Mouse (Mus musculus) monocyte, adult 2 months (primary cell): ENCODE measurements around the gene Mrps5.
"Not testable (repeated sequence)": the region's sequence is repeated elsewhere in the genome, so short reads cannot be mapped to it uniquely, and the experiment has no call there.

ENCODE experiments used
- DNase-seq, 2 experiments: peaks; one replicate each; pipeline ENCODE4 v3.0.0; 2022; ENCODE audit warnings: low spot score in 2 of 2, low read depth in 1 of 2

The Mrps5 gene

GRCm38 (mm10) chr2:127586694-127587513 lies at the start of gene Mrps5, which contains the start of gene Zfp661:
TSS of gene Mrps5 (plus strand) at chr2:127587222.
TSS of gene Zfp661 (minus strand) at chr2:127587094.
- peak; percentile 59 to 75 for DNase-seq

DNA sequence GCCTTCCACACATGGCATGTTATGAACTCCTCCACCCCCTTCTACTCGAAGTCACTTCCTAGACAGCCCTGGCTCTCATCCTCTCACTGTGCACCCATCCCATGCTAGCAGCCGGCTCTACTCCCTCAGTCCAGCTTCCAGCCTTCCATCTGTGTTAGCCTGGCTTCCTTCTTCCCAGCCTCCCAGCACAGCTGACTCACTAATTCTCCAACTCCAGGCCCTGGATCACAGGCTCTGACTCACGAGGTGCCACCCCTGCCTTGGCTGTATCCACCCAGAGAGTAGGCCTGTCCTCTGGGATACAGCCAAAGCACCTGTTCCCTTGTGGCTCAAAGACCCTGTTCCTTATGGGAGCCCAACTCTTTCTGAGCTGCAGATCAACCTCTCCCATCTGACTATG lies 49.5 kb upstream of the Mrps5 start:
- no peak for DNase-seq

DNA sequence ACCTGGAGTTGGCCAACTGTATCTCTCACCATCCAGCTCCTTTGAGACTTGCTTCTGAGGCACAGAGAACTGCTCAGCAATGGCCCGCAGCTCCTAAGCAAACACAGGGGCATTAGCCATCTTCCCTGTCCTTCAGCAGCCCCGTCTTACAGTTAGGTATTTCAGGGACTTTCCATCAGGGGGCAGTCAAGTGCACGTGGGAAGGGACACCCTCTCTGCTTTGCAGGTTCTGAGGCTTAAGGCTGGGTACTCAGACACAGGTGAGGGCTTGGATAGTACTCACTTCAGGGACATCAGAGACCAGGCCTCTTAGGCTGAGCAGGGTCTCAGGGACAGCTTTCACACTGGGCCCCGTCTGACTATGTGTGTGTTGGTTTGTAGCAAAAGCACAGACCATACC lies 47.5 kb upstream of the Mrps5 start:
- DNase-seq = no peak

- DNase-seq = no peak
Measured at GRCm38 (mm10) chr2:127541185-127541584, 45.8 kb upstream of the Mrps5 start, which contains the start of gene Prom2. TSS of gene Prom2 (minus strand) at chr2:127541467.

DNA sequence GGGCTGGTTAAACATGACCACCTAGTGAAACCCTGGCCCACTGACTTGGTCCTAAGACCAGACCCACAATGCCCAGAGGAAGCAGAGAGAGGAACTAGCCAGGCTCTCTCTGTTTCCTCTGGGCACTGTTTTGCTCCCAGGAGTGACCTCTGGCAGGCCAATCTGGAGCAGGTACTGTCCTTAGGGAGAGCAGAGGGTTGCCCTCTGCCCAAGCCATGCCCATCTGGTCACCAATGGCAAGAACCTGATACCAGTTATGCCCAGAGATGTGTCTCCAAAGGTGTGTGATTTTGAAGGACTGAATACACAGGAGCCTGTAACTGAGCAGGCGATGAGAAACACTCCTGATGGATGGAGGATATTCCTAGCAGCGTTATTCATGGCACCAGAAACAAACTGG lies 45.3 kb upstream of the Mrps5 start:
- DNase-seq = no peak

GRCm38 (mm10) chr2:127548342-127549074 lies 38.5 kb upstream of the Mrps5 start:
- DNase-seq = no peak

GRCm38 (mm10) chr2:127549711-127550110 lies 37.3 kb upstream of the Mrps5 start:
- DNase-seq = no peak

- no peak for DNase-seq
Measured at GRCm38 (mm10) chr2:127550446-127550845, 36.6 kb upstream of the Mrps5 start.

- no peak for DNase-seq
Measured at GRCm38 (mm10) chr2:127551078-127551477, 35.9 kb upstream of the Mrps5 start.

GRCm38 (mm10) chr2:127559070-127559966 lies 27.7 kb upstream of the Mrps5 start:
- DNase-seq = peak in 1 of 2 experiments; percentile 35

GRCm38 (mm10) chr2:127573322-127573721 lies 13.7 kb upstream of the Mrps5 start:
- no peak for DNase-seq

GRCm38 (mm10) chr2:127584436-127584858 lies 2.6 kb upstream of the Mrps5 start:
- peak; percentile 57 to 79 for DNase-seq

- no peak for DNase-seq
Measured at GRCm38 (mm10) chr2:127587514-127587844, 457 bp downstream of the Mrps5 start.

- no peak for DNase-seq
Measured at GRCm38 (mm10) chr2:127588897-127589296, 1.9 kb downstream of the Mrps5 start.

GRCm38 (mm10) chr2:127590204-127590603 lies 3.2 kb downstream of the Mrps5 start:
- DNase-seq = no peak

- DNase-seq = no peak
Measured at GRCm38 (mm10) chr2:127590840-127591239, 3.8 kb downstream of the Mrps5 start.

GRCm38 (mm10) chr2:127603383-127603782 lies 16.4 kb downstream of the Mrps5 start:
- DNase-seq = not testable (repeated sequence)

- DNase-seq = no peak
Measured at GRCm38 (mm10) chr2:127605203-127605602, 18.2 kb downstream of the Mrps5 start.

DNA sequence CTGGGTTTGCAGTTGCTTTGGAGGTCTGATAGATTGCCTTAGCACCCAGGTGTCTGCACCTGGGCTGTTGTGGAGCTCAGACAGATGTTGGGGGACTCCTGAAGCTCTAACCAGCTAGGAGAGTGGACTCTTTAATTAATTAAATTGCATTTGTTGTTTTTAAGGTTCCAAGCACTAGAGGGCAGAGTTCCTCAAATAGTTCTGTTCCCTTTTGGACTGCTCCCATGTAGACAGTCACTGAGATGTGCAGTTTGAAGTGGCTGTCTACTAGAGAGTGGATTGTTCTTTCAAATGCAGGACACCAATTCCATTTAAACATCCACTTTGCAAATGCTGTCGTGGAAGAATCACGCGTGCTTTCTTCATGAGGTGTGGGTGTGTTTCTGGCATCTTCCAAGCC lies 21.2 kb downstream of the Mrps5 start:
- no peak for DNase-seq

GRCm38 (mm10) chr2:127608986-127609385 lies 22.0 kb downstream of the Mrps5 start:
- no peak for DNase-seq

DNA sequence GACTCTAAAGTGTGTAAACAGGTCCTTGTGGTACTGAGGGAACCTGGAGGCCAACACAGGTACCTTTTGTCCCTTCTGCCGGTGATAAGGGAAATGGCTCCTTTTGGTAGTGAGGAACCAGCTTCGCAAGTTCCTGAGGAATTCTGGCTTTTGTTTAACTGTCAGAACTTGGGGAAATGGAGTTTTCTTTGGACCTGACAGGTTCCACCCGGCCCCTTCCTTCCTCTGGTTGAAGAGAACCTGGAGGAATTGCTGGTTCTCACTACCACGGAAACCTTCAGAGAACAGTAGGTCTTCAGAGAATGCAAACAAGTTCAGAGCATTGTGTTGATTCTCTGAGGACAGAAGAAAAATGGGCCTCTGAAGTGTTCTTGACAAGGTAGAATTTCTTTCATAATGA lies 24.4 kb downstream of the Mrps5 start:
- DNase-seq = no peak
